Mouse (Mus musculus): ENCODE results near the gene D17H6S53E. TPM values are rescaled to one million over a fixed set of nuclear protein-coding genes. Genes with fewer than 3 reads are reported as not detected.

Gene D17H6S53E
- polyA plus RNA-seq, 1 experiment from 2014 or later, result 10.1 TPM

DNA sequence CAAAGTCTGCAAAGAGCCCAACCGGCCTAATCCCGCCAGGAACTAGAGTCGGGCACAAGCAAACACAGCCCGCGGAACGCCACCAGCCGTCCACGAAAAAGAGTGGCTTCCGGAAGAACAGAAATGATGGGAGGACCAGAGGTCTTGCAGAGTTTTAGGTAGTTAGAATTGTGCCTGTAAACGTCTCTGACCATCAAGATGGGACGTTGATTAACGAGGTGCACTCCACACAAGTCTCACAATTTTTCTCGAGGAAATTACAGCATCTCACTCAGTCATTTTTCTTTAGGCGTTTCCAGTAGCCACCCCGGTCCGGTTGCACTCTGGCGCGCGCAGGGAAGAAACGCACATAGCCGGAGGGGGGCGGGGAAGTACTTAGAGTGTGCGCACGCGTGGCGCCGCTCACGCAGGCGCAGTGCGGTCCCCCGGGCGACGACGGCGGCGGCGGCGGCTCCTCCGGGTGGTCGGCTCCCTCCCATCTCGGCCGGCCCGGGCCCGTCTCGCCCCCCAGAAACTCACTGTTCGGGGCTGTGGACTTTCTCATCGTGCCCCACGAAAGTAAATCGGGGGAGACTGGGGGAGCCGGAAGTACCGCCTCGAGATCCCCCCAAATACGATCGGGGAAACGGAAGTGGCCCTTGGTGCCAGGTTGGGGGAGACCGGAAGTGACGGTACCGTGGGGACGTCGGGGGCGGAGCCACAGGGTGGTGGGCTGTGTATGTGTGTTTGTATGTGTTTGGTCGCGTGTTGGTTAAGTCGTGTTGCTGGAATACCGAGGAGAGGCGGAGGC is 8.8 kb downstream of the D17H6S53E start, which contains the start of gene Bag6:
Bag6 (plus strand) TSS at position 378 of the 790 bp plus-strand sequence.
- peaks cover 4 to 13% of the 10 kb centered on the region in 2 experiments; a peak in 3 of 4 replicates for H3K4me1 ChIP-seq (ENCODE audit: control insufficient read depth in 2 of 2, insufficient read depth in 2 of 2, low read length in 2 of 2)
- H3K9ac ChIP-seq (ENCODE audit: low read length), result peak within 1 kb of the TSS; percentile 87
- under 1% methylated on average over 65 of the region's 66 CpGs for WGBS
- peak; percentile 91 for ATAC-seq (ENCODE audit: insufficient number of reproducible peaks, insufficient read depth, low FRiP score, low read depth)
- peaks cover 32% of the 10 kb centered on the region for H3K36me3 ChIP-seq (ENCODE audit: control insufficient read depth, insufficient read depth, low read length)
- no peaks in the 10 kb centered on the region for H3K27me3 ChIP-seq (ENCODE audit: control insufficient read depth, insufficient read depth, low read length)
- H3K4me3 ChIP-seq (ENCODE audit: control insufficient read depth in 1 of 2, insufficient read depth in 1 of 2, low read depth in 1 of 2, low read length in 2 of 2), result peak within 1 kb of the TSS; percentile 69 to 96
- H3K4me2 ChIP-seq (ENCODE audit: low read length), result peak within 1 kb of the TSS; percentile 87
- peak within 1 kb of the TSS; percentile 96 to 100 for H3K27ac ChIP-seq (replicated peaks in 1 of 2; ENCODE audit: control insufficient read depth in 1 of 2, insufficient read depth in 1 of 2, low read depth in 2 of 2, low read length in 2 of 2)
- H3K9me3 ChIP-seq (ENCODE audit: control insufficient read depth, low read length), result no peaks in the 10 kb centered on the region

DNA sequence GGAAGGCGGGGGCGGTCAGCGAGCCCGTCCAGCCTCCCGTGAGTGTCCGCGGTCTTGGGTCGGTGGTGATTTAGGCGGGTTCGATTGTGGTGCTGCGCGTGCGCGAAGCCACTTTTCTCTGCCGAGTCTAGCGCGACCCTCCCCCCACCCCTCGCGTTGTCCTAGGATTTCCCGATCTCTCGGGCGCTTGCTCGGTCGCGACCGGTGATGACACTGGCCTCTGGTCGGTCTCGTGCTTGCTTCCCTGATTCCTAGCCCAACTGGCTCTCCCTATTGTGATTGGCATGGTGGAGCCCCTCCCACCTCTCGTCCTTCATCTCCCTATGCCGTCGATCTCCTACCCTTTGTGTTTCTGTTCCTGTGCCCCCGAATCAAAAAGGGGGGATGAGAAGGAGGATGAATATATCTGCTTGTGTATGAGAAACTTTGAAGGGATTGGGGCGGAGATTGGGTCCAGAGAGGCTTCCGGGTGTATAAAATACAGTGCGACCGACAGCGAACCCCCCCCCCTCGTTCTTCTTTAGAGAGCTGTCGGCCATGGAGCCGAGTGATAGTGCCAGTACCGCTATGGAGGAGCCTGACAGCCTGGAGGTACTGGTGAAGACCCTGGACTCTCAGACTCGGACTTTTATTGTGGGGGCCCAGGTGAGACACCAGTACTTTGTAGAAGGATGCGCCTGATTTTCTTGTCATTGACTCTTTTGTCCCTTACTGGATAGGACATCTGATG is 9.6 kb downstream of the D17H6S53E start:
- H3K9ac ChIP-seq (ENCODE audit: low read length), result peak overlapping the region; percentile 87
- under 1% methylated on average over 43 of the region's 43 CpGs for WGBS
- H3K36me3 ChIP-seq (ENCODE audit: control insufficient read depth, insufficient read depth, low read length), result peaks cover 34% of the 10 kb centered on the region
- no peaks in the 10 kb centered on the region for H3K9me3 ChIP-seq (ENCODE audit: control insufficient read depth, low read length)
- ATAC-seq (ENCODE audit: insufficient number of reproducible peaks, insufficient read depth, low FRiP score, low read depth), result peak; percentile 51; the same call in 1 of the 2 replicates
- peak overlapping the region; percentile 69 to 96 for H3K4me3 ChIP-seq (ENCODE audit: control insufficient read depth in 1 of 2, insufficient read depth in 1 of 2, low read depth in 1 of 2, low read length in 2 of 2)
- no peaks in the 10 kb centered on the region for H3K27me3 ChIP-seq (ENCODE audit: control insufficient read depth, insufficient read depth, low read length)
- H3K27ac ChIP-seq (replicated peaks in 1 of 2; ENCODE audit: control insufficient read depth in 1 of 2, insufficient read depth in 1 of 2, low read depth in 2 of 2, low read length in 2 of 2), result peak overlapping the region; percentile 96 to 100
- peaks cover 4 to 13% of the 10 kb centered on the region in 2 experiments; a peak in 3 of 4 replicates for H3K4me1 ChIP-seq (ENCODE audit: control insufficient read depth in 2 of 2, insufficient read depth in 2 of 2, low read length in 2 of 2)
- H3K4me2 ChIP-seq (ENCODE audit: low read length), result peak overlapping the region; percentile 87

DNA sequence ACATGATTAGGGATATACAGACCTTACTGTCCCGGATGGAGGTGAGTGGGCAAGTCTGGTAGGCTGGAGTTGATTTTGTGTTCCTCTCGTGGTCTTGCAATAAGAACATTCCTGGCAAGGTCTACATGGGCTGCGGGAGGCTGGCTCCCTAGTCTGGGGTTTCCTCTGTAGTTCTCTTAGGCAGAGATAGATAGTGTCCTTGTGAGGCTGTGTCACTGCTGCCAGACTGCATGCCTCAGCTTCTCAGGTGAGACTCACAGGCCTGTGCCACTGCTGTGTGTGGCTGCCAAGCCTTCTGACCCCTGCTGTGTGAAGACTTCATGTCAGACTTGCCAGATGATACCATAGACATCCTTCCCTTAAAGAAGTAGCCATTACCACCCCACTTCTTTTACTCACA is 13.1 kb downstream of the D17H6S53E start:
- H3K4me2 ChIP-seq (ENCODE audit: low read length), result no peak overlapping the region
- no peak overlapping the region for H3K9ac ChIP-seq (ENCODE audit: low read length)
- no peak overlapping the region for H3K27ac ChIP-seq (replicated peaks in 1 of 2; ENCODE audit: control insufficient read depth in 1 of 2, insufficient read depth in 1 of 2, low read depth in 2 of 2, low read length in 2 of 2)
- ATAC-seq (ENCODE audit: insufficient number of reproducible peaks, insufficient read depth, low FRiP score, low read depth), result no peak
- no peaks in the 10 kb centered on the region for H3K27me3 ChIP-seq (ENCODE audit: control insufficient read depth, insufficient read depth, low read length)
- 86% methylated on average over 3 of the region's 3 CpGs for WGBS
- 0 out of 2 replicates have a peak, but pooled peaks cover 2% of the 10 kb centered on the region for H3K9me3 ChIP-seq (ENCODE audit: control insufficient read depth, low read length)
- H3K36me3 ChIP-seq (ENCODE audit: control insufficient read depth, insufficient read depth, low read length), result peaks cover 69% of the 10 kb centered on the region
- H3K4me1 ChIP-seq (ENCODE audit: control insufficient read depth in 2 of 2, insufficient read depth in 2 of 2, low read length in 2 of 2), result peaks cover 4 to 13% of the 10 kb centered on the region in 2 experiments; a peak in 3 of 4 replicates
- no peak overlapping the region for H3K4me3 ChIP-seq (ENCODE audit: control insufficient read depth in 1 of 2, insufficient read depth in 1 of 2, low read depth in 1 of 2, low read length in 2 of 2)

DNA sequence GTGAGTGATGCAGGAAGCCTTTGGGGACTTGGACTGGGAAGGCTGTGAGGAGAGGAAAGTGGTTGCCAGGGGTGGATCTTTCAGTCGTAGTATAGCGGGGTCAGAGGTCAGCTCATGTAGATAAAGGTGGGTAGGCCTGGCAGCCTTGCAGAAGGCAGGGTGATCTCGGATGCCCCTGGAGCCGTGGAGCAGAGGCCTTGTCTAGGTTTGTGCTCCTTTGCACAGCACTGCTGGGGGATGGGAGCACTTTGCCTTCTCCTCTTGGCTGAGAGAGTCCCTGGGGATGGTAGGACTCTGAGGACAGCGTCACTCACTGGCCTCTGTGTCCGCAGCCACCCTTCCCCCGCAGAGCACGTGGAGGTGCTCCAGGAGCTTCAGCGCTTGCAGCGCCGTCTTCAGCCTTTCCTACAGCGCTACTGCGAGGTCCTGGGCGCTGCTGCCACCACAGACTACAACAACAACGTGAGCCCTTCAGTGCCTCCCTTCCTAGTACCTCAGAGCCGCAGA is 14.4 kb downstream of the D17H6S53E start:
- Histone ChIP-seq H3K4me1 (ENCODE audit: control insufficient read depth in 2 of 2, insufficient read depth in 2 of 2, low read length in 2 of 2) (peaks cover 4 to 13% of the 10 kb centered on the region in 2 experiments; a peak in 3 of 4 replicates), H3K27ac (replicated peaks in 1 of 2; ENCODE audit: control insufficient read depth in 1 of 2, insufficient read depth in 1 of 2, low read depth in 2 of 2, low read length in 2 of 2) (no peak overlapping the region), H3K9me3 (ENCODE audit: control insufficient read depth, low read length) (0 out of 2 replicates have a peak, but pooled peaks cover 2% of the 10 kb centered on the region), H3K4me2 (ENCODE audit: low read length) (no peak overlapping the region), H3K9ac (ENCODE audit: low read length) (no peak overlapping the region), H3K4me3 (ENCODE audit: control insufficient read depth in 1 of 2, insufficient read depth in 1 of 2, low read depth in 1 of 2, low read length in 2 of 2) (no peak overlapping the region), H3K27me3 (ENCODE audit: control insufficient read depth, insufficient read depth, low read length) (no peaks in the 10 kb centered on the region), H3K36me3 (ENCODE audit: control insufficient read depth, insufficient read depth, low read length) (peaks cover 82% of the 10 kb centered on the region)
- 71% methylated on average over 16 of the region's 16 CpGs for WGBS
- no peak for ATAC-seq (ENCODE audit: insufficient number of reproducible peaks, insufficient read depth, low FRiP score, low read depth)

DNA sequence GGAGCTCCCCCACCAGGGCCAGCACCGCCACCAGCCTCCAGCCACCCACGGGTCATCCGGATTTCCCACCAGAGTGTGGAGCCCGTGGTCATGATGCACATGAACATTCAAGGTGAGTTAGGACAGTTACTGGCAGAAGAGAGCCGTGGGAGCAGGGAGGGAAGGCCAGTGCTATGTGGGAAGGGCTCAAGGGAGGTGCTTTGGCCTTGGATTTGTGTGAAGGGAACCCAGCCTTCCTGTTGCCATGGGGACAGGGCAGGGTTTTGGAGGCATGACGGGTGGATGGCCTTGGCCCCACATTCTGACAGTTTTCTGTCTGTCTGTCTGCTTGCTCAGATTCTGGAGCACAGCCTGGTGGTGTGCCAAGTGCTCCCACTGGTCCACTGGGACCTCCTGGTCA is 15.8 kb downstream of the D17H6S53E start:
- H3K27me3 ChIP-seq (ENCODE audit: control insufficient read depth, insufficient read depth, low read length), result no peaks in the 10 kb centered on the region
- H3K4me1 ChIP-seq (ENCODE audit: control insufficient read depth in 2 of 2, insufficient read depth in 2 of 2, low read length in 2 of 2), result peaks cover 2 to 4% of the 10 kb centered on the region in 2 experiments; a peak in 3 of 4 replicates
- WGBS, result 88% methylated on average over 6 of the region's 6 CpGs
- H3K4me3 ChIP-seq (ENCODE audit: control insufficient read depth in 1 of 2, insufficient read depth in 1 of 2, low read depth in 1 of 2, low read length in 2 of 2), result no peak overlapping the region
- peaks cover 96% of the 10 kb centered on the region for H3K36me3 ChIP-seq (ENCODE audit: control insufficient read depth, insufficient read depth, low read length)
- no peak for ATAC-seq (ENCODE audit: insufficient number of reproducible peaks, insufficient read depth, low FRiP score, low read depth)
- H3K9ac ChIP-seq (ENCODE audit: low read length), result no peak overlapping the region
- no peak overlapping the region for H3K4me2 ChIP-seq (ENCODE audit: low read length)
- H3K9me3 ChIP-seq (ENCODE audit: control insufficient read depth, low read length), result 0 out of 2 replicates have a peak, but pooled peaks cover 2% of the 10 kb centered on the region
- H3K27ac ChIP-seq (replicated peaks in 1 of 2; ENCODE audit: control insufficient read depth in 1 of 2, insufficient read depth in 1 of 2, low read depth in 2 of 2, low read length in 2 of 2), result no peak overlapping the region

DNA sequence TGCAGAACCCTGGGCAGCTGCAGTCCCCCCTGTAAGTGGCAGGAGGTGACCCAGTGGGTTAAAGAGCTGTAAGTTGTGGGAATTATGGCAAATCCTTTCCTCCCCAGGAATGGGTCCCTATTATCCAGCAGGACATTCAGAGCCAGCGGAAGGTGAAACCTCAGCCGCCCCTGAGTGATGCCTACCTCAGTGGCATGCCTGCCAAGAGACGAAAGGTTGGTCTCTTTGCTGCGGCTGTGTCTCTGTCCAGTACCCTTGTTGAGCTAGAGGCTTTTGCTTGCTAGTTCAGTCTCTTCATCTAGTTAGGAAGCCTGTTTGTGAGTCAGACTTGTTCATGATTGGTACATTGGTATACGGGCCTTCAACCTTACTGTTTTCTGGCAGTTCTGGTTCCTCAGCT is 20.0 kb downstream of the D17H6S53E start:
- no peaks in the 10 kb centered on the region for H3K27me3 ChIP-seq (ENCODE audit: control insufficient read depth, insufficient read depth, low read length)
- H3K4me3 ChIP-seq (ENCODE audit: control insufficient read depth in 1 of 2, insufficient read depth in 1 of 2, low read depth in 1 of 2, low read length in 2 of 2), result no peak overlapping the region
- H3K4me2 ChIP-seq (ENCODE audit: low read length), result no peak overlapping the region
- H3K9me3 ChIP-seq (ENCODE audit: control insufficient read depth, low read length), result 0 out of 2 replicates have a peak, but pooled peaks cover 2% of the 10 kb centered on the region
- no peak for ATAC-seq (ENCODE audit: insufficient number of reproducible peaks, insufficient read depth, low FRiP score, low read depth)
- H3K27ac ChIP-seq (replicated peaks in 1 of 2; ENCODE audit: control insufficient read depth in 1 of 2, insufficient read depth in 1 of 2, low read depth in 2 of 2, low read length in 2 of 2), result no peak overlapping the region
- H3K4me1 ChIP-seq (ENCODE audit: control insufficient read depth in 2 of 2, insufficient read depth in 2 of 2, low read length in 2 of 2), result no peaks in the 10 kb centered on the region
- WGBS, result 82% methylated on average over 5 of the region's 5 CpGs
- no peak overlapping the region for H3K9ac ChIP-seq (ENCODE audit: low read length)
- peaks cover 99% of the 10 kb centered on the region for H3K36me3 ChIP-seq (ENCODE audit: control insufficient read depth, insufficient read depth, low read length)

DNA sequence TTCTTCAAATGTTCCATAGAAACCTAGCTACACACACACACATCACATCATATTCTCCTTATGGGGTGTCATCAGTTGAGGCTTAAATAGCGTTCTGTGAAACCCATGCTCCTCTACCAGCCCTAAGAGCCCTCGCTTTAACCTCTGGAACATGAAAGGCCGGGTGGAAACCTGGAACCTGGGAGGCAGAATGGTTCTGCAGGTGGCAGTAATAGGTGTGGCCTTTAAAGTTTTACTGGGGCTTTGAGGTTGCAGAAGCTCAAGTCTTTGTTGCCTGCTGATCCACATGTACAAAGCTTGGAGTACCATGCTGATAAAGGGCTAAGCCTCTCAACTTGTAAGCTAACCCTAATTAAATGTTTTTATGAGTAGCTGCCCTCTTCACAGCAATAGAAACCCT is 21.2 kb downstream of the D17H6S53E start:
- 61% methylated on average over 3 of the region's 3 CpGs for WGBS
- Histone ChIP-seq H3K4me2 (ENCODE audit: low read length) (no peak overlapping the region), H3K9ac (ENCODE audit: low read length) (no peak overlapping the region), H3K36me3 (ENCODE audit: control insufficient read depth, insufficient read depth, low read length) (peaks cover 99% of the 10 kb centered on the region), H3K27ac (replicated peaks in 1 of 2; ENCODE audit: control insufficient read depth in 1 of 2, insufficient read depth in 1 of 2, low read depth in 2 of 2, low read length in 2 of 2) (no peak overlapping the region), H3K4me1 (ENCODE audit: control insufficient read depth in 2 of 2, insufficient read depth in 2 of 2, low read length in 2 of 2) (no peaks in the 10 kb centered on the region), H3K4me3 (ENCODE audit: control insufficient read depth in 1 of 2, insufficient read depth in 1 of 2, low read depth in 1 of 2, low read length in 2 of 2) (no peak overlapping the region), H3K27me3 (ENCODE audit: control insufficient read depth, insufficient read depth, low read length) (no peaks in the 10 kb centered on the region), H3K9me3 (ENCODE audit: control insufficient read depth, low read length) (0 out of 2 replicates have a peak, but pooled peaks cover 2% of the 10 kb centered on the region)
- no peak for ATAC-seq (ENCODE audit: insufficient number of reproducible peaks, insufficient read depth, low FRiP score, low read depth)

Data from heart, embryonic 14.5 days (tissue).